Mouse (Mus musculus): ENCODE measurements around the gene Glis1. TPM values are rescaled to one million over a fixed set of nuclear protein-coding genes. Genes with fewer than 3 reads are reported as not detected.

The Glis1 gene
- total RNA-seq (2023) = 1.5 TPM

GRCm38 (mm10) chr4:107434356-107435237 lies at the start of gene Glis1:
Gene Glis1 (plus strand): TSS chr4:107434591.

DNA sequence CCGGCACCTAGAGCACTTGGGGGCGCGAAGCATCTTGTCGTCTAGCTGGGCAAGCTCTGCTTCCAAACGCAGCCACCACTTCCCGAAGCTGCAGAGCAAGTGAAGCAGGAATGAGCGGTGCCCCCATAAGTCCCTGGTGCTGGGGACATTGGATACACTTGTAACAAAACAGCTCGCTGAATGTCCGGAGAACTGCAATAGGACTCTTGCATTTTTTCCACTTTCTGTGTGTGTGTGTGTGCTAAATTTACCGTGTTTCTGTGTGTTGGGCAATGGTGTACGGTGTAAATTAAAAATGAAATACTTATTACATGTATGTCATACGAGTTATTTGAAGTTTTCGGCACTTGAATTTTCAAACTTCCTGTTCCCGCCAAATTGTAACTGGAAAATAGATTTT lies 249.7 kb downstream of the Glis1 start, which contains the start of gene Dmrtb1:
Dmrtb1 (minus strand) TSS at position 101 of the 400 bp plus-strand sequence.

Other genes with a start within 250 kb of the Glis1 start
- 1.1 TPM for gene Ldlrad1, start 225.4 kb upstream of the Glis1 start, total RNA-seq (2023)
- 51.1 TPM for gene Lrrc42, start 181.1 kb upstream of the Glis1 start, total RNA-seq (2023)
- 46.9 TPM for gene Hspb11, start 181.0 kb upstream of the Glis1 start, total RNA-seq (2023)
- not detected for gene Dio1, start 127.4 kb upstream of the Glis1 start, total RNA-seq (2023)
- 38.7 TPM for gene Yipf1, start 120.2 kb upstream of the Glis1 start, total RNA-seq (2023)
- gene Ndc1, start 66.8 kb upstream of the Glis1 start, total RNA-seq (2023) = 8.8 TPM
- gene Dmrtb1, start 249.6 kb downstream of the Glis1 start, total RNA-seq (2023) = not detected

All from CD4-positive naive resting alpha-beta T cell, adult 57 days (primary cell).